Mouse (Mus musculus) ovary, postnatal 14 days (tissue): ENCODE data around the gene Mylk.
A peak's percentile ranks its signal among the peaks of the same experiment; 100 is the strongest.
"Not testable (repeated sequence)": the region's sequence is repeated elsewhere in the genome, so short reads cannot be mapped to it uniquely, and the experiment has no call there.

ENCODE experiments used
- DNase-seq: peaks from one replicate; pipeline ENCODE4 v3.0.0; 2022; ENCODE audit warnings: low spot score

The Mylk gene

GRCm38 (mm10) chr16:34770127-34770526 is 25.1 kb downstream of the Mylk start:
- DNase-seq: no peak

GRCm38 (mm10) chr16:34772445-34773032 is 27.5 kb downstream of the Mylk start:
- no peak for DNase-seq

- DNase-seq: no peak
Observed at GRCm38 (mm10) chr16:34782442-34782841, 37.4 kb downstream of the Mylk start.

- no peak for DNase-seq
Observed at GRCm38 (mm10) chr16:34783536-34783935, 38.5 kb downstream of the Mylk start.

GRCm38 (mm10) chr16:34784675-34785074 is 39.7 kb downstream of the Mylk start:
- no peak for DNase-seq

GRCm38 (mm10) chr16:34792555-34792954 is 47.5 kb downstream of the Mylk start:
- DNase-seq: no peak

GRCm38 (mm10) chr16:34793000-34793399 is 48.0 kb downstream of the Mylk start:
- no peak for DNase-seq

GRCm38 (mm10) chr16:34801222-34801621 is 56.2 kb downstream of the Mylk start:
- DNase-seq: no peak

- no peak for DNase-seq
Observed at GRCm38 (mm10) chr16:34804286-34805010, 59.4 kb downstream of the Mylk start.

- peak; percentile 11 for DNase-seq
Observed at GRCm38 (mm10) chr16:34806883-34807767, 62.1 kb downstream of the Mylk start.

GRCm38 (mm10) chr16:34807768-34808275 is 62.8 kb downstream of the Mylk start:
- DNase-seq: no peak

GRCm38 (mm10) chr16:34812165-34812564 is 67.2 kb downstream of the Mylk start:
- DNase-seq: no peak

GRCm38 (mm10) chr16:34813161-34813560 is 68.2 kb downstream of the Mylk start:
- DNase-seq: not testable (repeated sequence)

- DNase-seq: no peak
Observed at GRCm38 (mm10) chr16:34813570-34813969, 68.6 kb downstream of the Mylk start.

- no peak for DNase-seq
Observed at GRCm38 (mm10) chr16:34814612-34815011, 69.6 kb downstream of the Mylk start.

GRCm38 (mm10) chr16:34816548-34816947 is 71.5 kb downstream of the Mylk start:
- no peak for DNase-seq

- no peak for DNase-seq
Observed at GRCm38 (mm10) chr16:34825111-34825744, 80.2 kb downstream of the Mylk start.

GRCm38 (mm10) chr16:34834477-34834876 is 89.5 kb downstream of the Mylk start:
- no peak for DNase-seq

GRCm38 (mm10) chr16:34839004-34839703 is 94.1 kb downstream of the Mylk start:
- no peak for DNase-seq

GRCm38 (mm10) chr16:34839704-34840331 is 94.8 kb downstream of the Mylk start:
- no peak for DNase-seq

- DNase-seq: no peak
Observed at GRCm38 (mm10) chr16:34844783-34845182, 99.8 kb downstream of the Mylk start.
